Mouse (Mus musculus) liver (tissue): ENCODE measurements around the gene Hid1.

Experiments used
- DNase-seq: peaks from one replicate; pipeline ENCODE4 v3.0.0-alpha.2; 2020; ENCODE audit warnings: mixed read lengths

The Hid1 gene

DNA sequence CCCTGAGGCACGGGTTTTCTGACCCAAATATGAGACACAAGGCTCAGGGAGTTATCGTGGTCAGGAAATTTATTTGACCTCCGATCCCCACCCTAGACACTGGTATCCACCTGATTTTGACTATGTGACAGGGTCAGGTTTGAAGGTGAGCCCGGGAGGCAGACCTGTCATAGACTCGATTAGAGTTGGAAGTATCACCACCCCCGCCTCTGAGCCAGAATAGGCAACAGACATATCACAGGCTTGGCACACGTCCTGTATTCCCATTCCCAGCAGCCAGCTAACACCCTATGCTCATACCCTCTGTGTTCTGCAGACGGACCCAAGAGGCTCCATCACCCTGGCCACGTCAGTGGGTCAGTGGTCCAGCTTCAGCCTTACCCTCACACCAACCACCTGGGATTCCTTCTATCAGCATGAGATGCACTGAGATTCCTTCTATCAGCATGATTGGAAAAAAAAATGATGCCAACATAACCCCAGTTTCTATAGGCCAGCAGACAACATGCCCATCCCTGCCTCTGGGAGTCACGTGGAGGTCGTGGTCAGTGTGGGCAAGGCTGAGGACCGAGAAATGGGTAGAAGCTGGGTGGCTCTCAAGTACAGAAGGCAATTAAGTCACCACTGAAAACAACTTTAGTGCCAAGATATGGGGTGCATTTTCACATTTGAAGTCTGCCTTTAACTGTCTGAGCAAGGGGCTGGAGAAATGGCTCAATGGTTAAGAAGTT is 7.3 kb upstream of the Hid1 start:
- no peak for DNase-seq

DNA sequence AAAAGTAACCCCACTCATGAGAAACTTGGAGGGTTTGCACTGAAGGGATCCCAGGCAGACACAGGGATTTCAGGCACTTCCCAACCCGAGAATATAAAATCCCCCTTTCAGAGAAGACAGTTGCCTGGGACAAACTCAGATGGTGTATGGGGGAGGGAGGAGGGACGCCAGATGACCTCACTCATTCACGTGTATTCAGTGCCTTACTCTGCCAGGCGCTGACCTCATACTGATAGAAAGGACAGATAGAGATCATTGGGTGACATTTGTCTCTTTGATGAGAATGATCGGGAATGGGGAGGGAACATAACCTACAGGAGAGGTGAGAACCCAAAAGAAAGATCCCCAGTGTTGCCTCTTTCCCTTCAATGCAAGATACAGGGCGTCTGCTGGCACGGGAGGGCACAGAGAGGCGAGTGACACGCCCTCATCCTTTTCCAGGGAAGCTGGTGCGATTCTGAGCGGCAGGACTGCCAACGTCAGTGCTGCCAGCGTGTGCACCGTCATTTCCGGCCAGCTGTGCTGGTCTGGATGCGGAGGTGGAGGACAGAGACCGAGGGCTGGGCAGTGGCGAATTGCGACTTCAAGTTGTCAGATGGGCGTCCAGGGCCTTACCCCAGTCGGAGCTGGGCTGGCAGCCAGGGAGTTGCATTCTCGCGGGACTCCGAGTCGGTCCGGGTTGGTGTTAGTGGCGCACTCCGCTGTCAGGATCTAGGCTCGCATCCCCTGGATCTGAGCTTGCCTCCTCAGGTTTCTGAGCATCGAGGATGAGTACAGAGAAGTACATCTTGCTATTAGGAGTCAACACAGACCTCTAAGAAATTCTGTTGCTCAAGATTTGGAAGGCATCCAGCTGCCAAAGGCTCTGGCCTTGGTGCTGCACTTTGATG is 6.5 kb upstream of the Hid1 start:
- DNase-seq, result no peak

DNA sequence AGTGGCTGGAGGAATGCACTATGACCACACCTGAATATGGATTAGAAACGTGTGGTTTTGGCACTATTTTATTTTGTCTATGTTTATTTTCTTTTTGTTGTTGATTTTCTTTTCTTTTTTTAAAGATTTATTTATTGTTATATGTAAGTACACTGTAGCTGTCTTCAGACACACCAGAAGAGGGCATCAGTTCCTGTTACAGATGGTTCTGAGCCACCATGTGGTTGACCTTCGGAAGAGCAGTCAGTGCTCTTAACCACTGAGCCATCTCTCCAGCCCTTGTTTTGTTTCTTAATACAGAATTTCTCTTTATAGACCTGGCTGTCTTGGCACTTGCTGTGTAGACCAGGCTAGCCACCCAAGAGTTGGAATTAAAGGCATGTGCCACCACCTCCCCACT is 5.2 kb upstream of the Hid1 start:
- DNase-seq, result no peak

DNA sequence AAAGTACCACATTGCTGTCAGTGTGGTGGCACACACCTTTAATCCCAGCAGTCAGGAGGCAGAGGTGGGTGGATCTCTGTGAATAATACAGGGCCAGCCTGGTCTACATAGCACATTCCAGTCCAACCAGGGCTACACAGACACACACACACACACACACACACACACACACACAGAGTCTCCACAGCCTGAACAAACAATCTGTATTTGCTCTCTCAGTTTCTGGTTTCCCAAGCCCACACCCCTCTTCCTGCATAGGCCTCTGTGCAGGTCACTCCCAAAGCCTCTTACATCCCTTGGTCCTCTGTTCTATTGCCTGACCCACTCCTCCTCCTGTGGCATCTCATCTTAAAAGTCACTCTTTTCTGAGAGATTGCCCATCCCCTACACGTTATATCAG is 4.5 kb upstream of the Hid1 start:
- no peak for DNase-seq

DNA sequence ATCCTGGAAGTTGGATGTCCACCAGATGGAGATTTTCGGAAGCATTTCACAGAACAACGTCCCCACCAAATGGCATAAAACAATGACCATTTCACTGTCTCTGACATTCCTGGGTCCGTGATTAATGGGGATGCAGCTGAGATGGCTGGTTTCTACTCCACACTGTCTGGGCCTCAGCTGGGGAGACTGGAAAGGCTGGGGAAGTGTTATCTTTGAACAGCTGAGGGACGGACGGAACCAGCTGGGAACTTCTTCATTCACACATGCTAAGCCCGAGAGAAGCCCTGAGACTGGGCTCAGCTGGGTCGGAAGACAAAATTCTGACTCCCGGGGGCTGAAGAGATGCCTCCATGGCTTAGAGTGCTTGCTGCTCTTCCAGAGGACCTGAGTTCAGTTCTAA is 3.8 kb upstream of the Hid1 start:
- DNase-seq, result no peak

DNA sequence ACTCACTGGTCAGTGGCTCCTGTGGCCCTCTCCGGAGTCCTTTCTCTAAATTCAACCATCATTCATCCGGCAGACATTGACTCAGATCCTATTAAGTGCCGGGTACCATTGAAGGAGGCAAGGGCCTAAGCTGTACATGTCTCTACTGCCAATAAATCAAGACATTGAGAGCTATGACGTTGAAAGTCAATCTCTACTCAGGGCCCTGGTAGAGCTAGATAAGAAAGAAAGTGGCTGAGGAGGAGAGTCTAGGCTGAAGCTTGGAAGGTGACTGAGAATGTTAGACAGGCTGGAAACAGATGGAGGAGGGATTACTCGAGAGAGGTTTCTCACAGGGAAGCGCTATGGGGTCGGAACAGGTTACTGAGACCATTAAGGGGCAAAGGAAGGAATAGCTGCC is 2.8 kb upstream of the Hid1 start:
- no peak for DNase-seq

DNA sequence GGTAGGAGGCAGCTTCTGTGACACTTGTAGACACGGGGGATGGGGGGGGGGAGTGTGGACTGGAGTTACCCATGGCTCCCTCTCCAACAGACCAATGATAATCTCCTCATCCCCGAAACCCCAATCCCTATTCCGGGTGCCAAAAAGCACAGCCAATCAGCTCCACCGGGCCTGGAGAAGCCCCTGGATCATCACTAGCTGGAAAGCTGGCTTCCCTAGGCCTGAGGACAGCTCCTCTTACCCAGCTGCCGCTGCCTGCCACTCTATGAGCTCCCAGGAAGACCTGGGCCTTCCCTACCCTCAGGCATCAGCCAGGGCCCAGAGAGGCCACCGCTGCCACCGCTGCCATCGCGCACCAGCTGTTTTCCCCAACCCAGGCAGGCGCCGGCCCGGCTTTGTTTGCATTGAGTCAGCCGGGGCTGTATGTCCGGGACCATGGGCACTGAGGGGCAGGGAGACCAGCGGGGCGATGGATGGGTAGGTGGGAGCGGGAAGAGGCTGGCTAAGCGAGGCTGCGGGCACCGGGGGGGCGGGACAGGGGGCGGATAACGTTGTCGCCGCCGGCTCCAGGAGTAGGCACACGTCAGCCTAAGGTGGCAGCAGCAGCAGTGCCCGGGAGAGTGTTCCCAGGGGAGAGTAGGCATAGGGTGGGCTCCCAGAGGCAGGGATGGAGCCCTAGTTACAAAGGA is 706 bp downstream of the Hid1 start:
- DNase-seq, result no peak

DNA sequence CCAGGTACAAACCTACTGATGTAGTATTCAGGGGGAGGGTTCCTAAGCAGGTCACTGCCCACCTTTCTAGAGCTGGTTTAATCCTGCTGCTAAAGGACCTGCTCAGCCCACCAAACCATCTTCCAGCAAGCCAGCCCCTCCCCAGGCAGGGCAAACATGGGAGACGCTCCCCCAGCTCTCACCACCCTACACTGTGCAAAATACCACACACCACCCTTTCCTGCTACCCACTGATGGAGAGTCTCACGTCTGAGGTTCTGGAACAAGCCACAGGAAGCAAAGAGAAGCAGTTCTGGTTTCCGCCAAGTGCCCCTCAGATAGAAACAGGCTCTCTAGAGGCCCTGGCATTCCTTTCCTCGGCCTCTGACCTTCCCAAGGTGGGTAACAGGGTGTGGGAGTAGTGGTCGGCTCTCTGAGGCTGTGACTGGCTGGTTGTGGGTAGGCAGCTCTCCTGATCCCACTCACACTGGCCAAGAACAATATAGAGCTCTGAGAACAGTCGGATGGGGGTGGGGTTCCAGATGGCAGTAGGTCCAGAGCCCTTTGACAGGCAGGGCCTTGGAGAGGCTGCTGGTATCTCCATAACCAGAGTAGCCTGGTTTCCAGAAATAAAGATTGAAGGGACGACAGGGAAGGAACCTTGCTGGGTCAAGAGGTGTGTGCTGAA is 1.4 kb downstream of the Hid1 start:
- DNase-seq, result no peak

DNA sequence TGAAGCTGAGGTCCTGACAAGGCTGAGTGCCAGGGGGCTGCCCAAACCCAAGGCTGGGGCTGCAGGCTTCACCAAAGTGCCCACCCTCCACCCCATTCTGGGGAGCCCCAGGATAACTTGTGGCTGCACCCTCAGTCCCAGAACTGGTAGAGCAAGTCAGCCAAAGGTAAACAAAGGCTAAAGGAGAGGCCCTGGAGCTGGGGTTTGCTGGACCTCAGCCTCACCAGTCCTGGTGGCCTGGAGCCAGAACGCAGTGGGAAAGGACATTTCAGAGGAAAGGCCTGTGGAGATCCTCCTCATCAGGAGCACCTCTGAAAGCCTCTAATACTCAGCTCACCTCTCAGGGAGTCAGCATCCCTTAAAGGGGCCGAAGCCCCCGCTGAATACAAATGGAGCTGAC is 3.4 kb downstream of the Hid1 start:
- no peak for DNase-seq

DNA sequence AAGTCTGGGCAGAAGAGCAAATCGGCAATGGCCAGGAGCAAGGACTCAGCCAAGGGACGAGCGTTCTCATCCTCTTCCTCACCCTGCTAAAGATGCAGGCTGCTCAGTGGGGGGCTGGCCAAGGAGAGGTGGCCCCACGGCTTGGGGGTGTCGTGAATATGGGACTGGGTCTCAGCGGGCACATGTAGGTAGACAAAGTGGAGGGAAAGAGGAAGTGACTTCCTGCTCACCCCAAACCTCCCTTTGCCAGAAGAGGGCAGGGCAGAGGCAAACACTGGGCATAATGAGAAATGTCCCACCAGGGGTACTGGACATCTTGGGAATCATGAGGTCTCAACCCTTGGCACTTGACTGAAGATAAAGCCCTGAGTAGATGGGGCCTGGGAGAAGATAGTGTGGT is 7.8 kb downstream of the Hid1 start:
- DNase-seq, result no peak

DNA sequence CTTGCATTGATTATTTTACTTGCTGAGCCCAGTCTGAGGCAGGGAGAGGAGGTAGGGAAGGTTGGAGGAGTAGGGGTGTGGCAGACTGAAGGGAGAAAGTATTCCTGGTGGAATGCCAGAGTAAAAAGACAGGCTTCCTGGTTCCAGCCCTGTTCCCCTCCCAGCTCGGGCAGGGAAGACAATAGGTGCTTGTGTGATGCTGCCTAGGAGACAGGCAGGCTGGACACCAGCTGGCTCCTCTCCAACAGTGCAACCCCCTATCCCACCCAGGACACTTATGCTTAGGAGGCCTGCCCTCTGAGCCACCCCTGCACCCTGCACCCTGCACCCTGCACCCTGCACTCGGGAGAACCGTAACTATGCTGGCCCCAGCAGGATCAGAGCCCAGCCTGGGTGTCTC is 8.3 kb downstream of the Hid1 start:
- DNase-seq, result no peak

DNA sequence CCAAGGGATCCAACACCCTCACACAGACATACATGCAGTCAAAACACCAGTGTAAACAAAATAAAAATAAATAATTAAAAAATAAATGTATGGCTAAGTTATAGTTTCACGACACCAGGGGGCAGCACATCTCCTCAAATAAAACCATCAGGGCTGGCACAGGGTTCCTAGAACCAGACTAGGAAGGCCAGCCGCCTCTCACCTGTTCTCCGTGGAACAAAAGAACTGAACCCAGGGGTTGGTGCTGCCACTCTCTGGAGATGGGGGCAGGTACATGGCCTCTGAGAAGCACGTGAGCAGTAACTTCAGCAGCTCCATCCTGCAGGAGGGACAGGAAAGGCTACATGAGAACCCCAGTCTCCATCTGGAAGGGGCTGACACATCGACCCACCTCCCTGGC is 9.1 kb downstream of the Hid1 start:
- peak; percentile 68 for DNase-seq

DNA sequence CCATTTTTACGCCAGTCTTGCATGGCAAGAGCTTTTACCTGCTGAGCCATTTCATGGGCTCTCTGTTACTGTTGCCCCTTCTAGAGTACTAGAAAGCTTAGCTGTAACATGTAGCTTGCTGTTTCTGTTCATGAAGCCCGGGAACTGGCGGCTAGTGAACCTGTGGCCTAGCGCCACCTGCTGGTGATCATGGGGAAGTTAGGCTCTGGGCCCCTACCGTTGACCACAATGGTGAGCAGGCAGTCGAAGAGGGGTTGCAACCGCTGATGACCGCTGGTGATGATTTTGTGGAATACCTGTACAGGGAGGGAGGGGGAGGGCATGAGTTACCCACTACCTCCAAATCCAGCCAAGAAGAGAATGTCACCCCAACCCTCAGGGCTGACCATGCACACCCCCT is 13.4 kb downstream of the Hid1 start:
- DNase-seq, result peak; percentile 70

DNA sequence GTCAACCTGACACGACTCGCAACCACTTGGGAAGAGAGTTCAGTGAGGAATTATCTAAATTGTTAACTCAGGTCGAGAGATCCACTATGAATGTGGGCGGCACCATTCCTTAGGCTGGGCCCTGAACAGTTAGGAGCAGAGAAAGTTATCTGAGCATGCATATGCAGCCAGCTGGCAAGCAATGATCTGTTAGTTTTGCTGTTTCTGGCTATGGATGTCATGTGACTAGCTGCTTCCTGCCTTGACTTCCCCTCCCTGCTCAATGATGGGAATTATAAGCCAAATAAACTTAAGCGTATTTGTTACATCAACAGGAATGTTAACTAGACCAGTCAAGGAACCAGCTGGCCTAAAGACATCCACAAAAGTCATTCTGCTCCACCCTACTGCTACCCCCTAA is 14.2 kb downstream of the Hid1 start:
- no peak for DNase-seq

DNA sequence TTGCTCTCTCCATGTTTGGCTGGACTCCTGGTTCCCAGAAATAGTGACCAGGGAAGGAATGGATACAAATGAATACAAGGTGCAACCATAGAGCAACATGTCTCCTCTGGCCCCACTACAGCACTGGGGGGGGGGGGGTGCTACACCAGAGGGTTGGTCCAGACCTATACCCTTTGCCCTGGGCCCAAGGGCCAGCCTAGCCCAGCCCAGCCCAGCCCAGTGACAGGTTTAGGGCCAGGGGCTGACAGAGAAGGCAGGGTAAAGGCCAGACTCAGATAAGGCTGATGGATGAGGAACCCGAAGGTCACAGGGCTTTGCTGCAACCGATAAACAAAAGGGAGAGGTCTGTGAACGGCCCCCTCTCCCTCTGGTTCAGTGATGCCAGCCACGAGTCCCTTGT is 17.6 kb downstream of the Hid1 start:
- DNase-seq, result no peak

DNA sequence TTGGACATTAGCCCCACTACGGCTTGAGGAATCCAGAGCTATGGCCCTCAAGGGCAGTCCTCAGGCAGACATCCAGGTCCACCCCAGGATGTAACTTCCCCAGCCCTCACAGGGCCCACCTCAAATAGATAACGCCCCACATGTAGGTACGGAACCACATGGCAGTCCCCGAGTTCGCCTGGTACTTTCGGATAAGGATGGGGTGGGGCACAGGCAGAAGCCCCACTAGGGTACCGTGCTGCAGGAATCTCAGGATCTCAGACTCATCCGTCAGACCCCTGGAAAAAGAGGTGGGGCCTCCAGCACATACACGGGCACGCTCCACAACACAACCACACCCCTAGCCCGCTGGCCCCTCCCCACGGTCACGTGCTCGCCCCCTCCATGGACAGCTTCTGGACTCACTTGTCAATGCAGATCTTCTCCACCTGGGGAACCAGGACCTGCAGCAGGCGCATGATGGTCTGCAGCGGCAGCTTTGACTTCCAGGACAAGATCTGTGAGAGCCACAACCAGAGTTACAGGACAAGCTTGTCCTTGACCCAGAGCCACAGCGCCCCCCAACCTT is 18.8 kb downstream of the Hid1 start:
- no peak for DNase-seq

DNA sequence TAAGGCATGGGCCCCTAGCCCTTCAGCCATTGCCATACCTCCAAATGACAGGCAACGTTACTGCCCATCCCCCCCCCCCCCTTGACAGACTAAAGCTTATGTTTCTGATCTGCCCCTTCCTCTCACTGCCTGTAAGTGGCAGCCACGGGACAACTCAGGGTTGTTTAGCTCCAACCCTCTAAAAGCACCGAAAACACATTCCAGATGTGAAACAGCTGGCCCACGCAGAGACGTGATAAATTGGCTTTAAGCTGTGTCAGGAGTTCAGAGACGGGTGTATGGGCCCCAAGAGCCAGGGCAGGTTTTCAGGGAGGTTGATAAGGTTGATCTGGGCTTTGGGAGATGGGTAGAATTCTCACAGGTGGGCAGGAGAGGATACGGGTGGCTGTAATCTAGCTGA is 22.0 kb downstream of the Hid1 start:
- no peak for DNase-seq

DNA sequence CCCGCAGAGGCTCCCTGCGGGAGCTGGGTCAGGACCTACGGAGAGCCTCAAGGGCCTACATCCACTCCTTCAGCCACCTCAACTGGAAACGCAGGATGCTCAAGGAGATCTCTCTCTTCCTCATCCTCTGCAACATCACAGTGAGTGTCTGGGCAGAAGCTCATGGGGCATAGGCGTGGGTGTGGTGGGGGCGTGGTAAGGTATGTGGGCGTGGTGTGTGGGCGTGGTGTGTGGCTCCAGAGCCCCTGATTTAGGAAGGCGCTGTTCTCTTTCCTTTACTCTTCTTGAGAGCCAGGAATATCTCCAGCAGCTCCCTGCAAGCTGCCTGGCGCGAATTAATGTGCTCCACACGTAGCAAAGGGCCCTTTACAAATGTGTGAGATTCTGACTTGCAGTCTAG is 22.6 kb downstream of the Hid1 start:
- DNase-seq, result peak; percentile 46

DNA sequence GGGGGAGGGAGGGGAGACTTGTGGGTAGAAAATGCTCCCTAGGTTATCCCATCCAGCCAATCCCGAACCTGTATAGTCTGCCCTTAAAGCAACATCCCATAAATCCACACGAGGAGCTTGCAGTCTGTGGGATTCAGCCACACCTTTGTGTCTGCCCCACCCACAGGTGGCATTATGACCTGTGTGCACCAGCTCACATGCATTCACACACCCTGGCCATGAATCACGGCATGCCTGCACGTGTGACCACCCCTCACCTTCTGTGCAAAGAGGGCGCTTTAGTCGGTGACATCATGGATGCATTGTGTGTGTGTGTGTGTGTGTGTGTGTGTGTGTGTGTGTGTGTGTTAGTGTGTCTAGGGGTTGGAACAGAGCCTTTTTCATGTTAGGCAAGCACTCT is 25.7 kb downstream of the Hid1 start:
- no peak for DNase-seq

DNA sequence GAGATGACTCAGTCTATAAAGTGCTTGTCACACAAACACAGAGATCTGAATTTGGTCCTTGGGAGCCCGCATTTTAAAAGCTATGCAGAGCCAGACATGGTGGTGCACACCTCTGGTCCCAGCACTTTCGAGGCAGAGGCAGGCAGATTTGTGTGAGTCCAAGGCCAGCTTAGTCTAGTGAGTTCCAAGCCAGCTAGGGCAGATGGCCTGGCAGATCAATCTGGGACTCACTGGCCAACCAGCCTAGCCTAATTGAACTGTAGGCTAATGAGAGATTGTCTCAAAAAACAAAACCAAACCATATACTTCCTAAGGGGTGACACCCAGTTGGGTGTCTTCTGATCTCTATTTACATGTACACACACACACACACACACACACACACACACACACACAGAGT is 26.3 kb downstream of the Hid1 start:
- no peak for DNase-seq

DNA sequence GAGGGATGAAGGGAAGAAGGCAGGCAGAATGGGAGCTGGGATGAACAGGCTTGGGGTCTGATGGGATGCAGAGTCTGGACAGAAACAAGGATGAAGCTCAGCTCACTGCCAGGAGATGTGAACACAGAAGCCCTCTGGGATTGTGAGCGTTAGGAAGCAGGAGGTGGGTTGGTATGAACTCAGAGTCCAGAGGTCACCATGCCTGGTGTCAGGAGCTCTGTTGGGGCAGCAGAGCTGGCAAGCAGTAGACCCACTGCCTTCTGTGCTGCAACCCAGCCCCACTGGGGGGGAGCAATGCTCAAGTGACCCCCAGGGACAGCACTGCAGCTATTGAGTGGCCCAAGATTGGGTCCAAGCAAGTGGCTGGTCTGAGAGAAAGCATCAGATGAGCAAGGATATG is 29.7 kb downstream of the Hid1 start:
- no peak for DNase-seq

DNA sequence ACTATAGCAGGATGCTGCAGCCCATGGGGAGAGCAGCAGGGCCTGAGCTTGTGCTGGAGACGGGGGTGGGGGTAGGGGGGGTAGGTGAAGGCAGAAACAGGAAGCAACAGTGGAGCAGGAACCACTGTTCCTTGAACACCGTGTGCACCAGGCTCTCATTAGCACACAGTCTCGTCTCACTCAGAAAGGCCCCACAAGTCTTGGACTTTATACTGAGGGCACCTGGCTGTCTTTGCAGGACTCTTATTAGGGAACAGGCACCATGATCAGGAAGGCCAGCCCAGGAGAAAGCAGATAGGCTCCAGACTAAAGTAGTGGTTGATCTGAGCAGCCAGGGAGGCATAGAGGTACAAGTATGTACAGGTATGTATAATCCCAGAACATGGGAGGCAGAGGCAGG is 30.2 kb downstream of the Hid1 start:
- no peak for DNase-seq

DNA sequence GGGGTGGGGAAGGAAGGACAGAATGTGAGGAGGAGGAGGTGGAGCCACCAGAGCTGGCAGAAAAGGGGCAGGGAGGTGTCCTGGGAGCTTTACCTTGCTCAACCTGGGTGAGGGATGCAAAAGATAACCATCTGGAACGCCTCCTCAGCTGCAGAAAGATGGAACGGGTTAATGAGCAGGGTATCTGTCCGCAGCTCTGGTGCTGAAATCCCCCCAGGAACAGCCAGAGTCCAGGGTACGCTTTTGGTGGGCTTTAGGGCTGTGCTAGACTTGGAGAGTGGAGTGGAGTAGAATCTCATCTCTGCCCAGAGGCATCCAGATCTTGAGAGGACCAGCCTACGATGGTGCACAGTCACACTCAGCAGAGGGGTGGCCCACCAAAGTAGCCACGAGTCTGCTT is 31.4 kb downstream of the Hid1 start:
- DNase-seq, result no peak
